Mouse (Mus musculus) neural tube, embryonic 12.5 days (tissue): ENCODE results near the gene Sltm. TPM values are rescaled to one million over a fixed set of nuclear protein-coding genes. Genes with fewer than 3 reads are reported as not detected.
A peak's percentile ranks its signal among the peaks of the same experiment; 100 is the strongest.

ENCODE experiments used
- ATAC-seq: fragments of 200-750 bp; cut with Nextera tagmentation; 2 replicates; pipeline ENCODE4 v1.8.0; 2017; ENCODE audit warnings: low read depth, mild to moderate bottlenecking, moderate TSS enrichment, moderate library complexity; ENCODE audit not compliant: low FRiP score
- H3K27ac ChIP-seq: fragments of 300-500 bp; sonication (generic); 2 replicates; pipeline ENCODE4 v1.5.1; 2016
- H3K27me3 ChIP-seq: fragments of 300-500 bp; sonication (generic); replicated peaks from 2 replicates; pipeline ENCODE4 v1.6.1; 2016; ENCODE audit warnings: mild to moderate bottlenecking
- H3K36me3 ChIP-seq: fragments of 300-500 bp; sonication (generic); 2 replicates; pipeline ENCODE4 v1.6.1; 2016; ENCODE audit warnings: mild to moderate bottlenecking
- H3K4me1 ChIP-seq: fragments of 300-500 bp; sonication (generic); 2 replicates; pipeline ENCODE4 v1.6.1; 2016
- H3K4me2 ChIP-seq: fragments of 300-500 bp; sonication (generic); replicated peaks from 2 replicates; pipeline ENCODE4 v1.6.1; 2016; ENCODE audit warnings: mild to moderate bottlenecking
- H3K4me3 ChIP-seq: fragments of 300-500 bp; sonication (generic); 2 replicates; pipeline ENCODE4 v1.5.1; 2016
- H3K9ac ChIP-seq: fragments of 300-500 bp; sonication (generic); 2 replicates; pipeline ENCODE4 v1.6.1; 2016; ENCODE audit warnings: mild to moderate bottlenecking
- H3K9me3 ChIP-seq: fragments of 300-500 bp; sonication (generic); 2 replicates; pipeline ENCODE4 v1.6.1; 2016; ENCODE audit warnings: mild to moderate bottlenecking
- WGBS: fragments of 180-500 bp; shearing (Covaris S2); methylation state at CpG from one replicate; pipeline ENCODE4 v1.1.7; 2016; 5-methylcytosine and 5-hydroxymethylcytosine counted together
- polyA plus RNA-seq: library from polyadenylated mRNA; unstranded; fragments of >200 nt; fragmentation: Nextera tagmentation; extraction: Ambion mirVana; gene quantifications from 2 replicates; pipeline ENCODE4 v1.2.1, GENCODE M21; 2016

Gene Sltm
- 73.8 and 83.1 TPM in 2 replicates for polyA plus RNA-seq

DNA sequence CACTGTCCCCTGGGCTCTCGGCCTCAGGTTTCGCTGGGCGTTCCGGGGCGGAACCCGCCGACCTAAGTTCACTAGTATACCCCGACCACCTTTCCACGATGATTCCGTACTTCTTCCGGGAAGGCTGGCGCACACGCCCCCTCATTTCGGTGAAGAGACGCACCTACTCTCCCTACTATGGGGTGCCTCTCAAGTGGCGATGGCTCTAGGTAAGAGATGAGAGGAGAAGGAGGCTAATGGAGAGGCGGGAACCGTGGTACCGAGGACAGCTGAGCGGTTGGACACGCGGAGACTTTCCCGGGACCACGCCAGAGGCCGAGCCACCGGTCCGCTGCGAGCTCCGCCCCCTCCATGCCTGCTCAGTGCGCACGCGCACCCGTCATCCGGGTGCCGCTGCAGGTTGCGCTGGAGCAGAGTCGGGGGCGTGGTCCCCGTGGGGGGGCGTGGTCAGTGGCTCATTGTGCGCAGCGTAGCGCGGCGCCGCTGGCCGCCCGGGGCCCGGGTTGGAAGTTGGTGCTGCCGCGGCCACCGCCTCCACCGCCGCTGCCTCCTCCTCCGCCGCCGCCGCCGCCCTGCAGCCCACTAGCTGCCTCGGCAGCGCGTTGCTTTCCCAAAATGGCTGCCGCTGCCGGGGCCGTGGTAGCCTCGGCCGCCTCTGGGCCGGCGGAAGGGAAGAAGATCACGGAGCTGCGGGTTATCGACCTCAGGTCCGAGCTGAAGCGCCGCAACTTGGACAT is at the start of gene Sltm:
Sltm (plus strand) TSS at position 450 of the 737 bp plus-strand sequence.
- H3K9me3 ChIP-seq = no peaks in the 10 kb centered on the region
- H3K4me1 ChIP-seq = peaks cover 20% of the 10 kb centered on the region
- peak within 1 kb of the TSS; percentile 98 for H3K27ac ChIP-seq
- H3K36me3 ChIP-seq = 0 out of 2 replicates have a peak, but pooled peaks cover 3% of the 10 kb centered on the region
- H3K4me2 ChIP-seq = peak within 1 kb of the TSS; percentile 69
- WGBS = under 1% methylated on average over 75 of the region's 75 CpGs
- peak; percentile 97 for ATAC-seq
- peak within 1 kb of the TSS; percentile 93 for H3K4me3 ChIP-seq
- peak within 1 kb of the TSS; percentile 97 for H3K9ac ChIP-seq
- H3K27me3 ChIP-seq = no peaks in the 10 kb centered on the region

GRCm38 (mm10) chr9:70493038-70493437 is 49.5 kb upstream of the Sltm start:
- Histone ChIP-seq H3K4me2 (no peak overlapping the region), H3K27ac (no peak overlapping the region), H3K4me3 (no peak overlapping the region), H3K9me3 (no peaks in the 10 kb centered on the region), H3K27me3 (no peaks in the 10 kb centered on the region), H3K9ac (no peak overlapping the region), H3K4me1 (no peaks in the 10 kb centered on the region), H3K36me3 (peaks cover 4% of the 10 kb centered on the region; the same call in 1 of the 2 replicates)
- ATAC-seq = no peak
- 91% methylated on average over 2 of the region's 2 CpGs for WGBS

GRCm38 (mm10) chr9:70496990-70497389 is 45.6 kb upstream of the Sltm start:
- H3K9ac ChIP-seq = no peak overlapping the region
- ATAC-seq = no peak
- H3K27me3 ChIP-seq = no peaks in the 10 kb centered on the region
- H3K4me1 ChIP-seq = peaks cover 4% of the 10 kb centered on the region; the same call in 1 of the 2 replicates
- no peak overlapping the region for H3K4me2 ChIP-seq
- no peaks in the 10 kb centered on the region for H3K9me3 ChIP-seq
- no peak overlapping the region for H3K27ac ChIP-seq
- H3K36me3 ChIP-seq = 0 out of 2 replicates have a peak, but pooled peaks cover 4% of the 10 kb centered on the region
- H3K4me3 ChIP-seq = no peak overlapping the region

DNA sequence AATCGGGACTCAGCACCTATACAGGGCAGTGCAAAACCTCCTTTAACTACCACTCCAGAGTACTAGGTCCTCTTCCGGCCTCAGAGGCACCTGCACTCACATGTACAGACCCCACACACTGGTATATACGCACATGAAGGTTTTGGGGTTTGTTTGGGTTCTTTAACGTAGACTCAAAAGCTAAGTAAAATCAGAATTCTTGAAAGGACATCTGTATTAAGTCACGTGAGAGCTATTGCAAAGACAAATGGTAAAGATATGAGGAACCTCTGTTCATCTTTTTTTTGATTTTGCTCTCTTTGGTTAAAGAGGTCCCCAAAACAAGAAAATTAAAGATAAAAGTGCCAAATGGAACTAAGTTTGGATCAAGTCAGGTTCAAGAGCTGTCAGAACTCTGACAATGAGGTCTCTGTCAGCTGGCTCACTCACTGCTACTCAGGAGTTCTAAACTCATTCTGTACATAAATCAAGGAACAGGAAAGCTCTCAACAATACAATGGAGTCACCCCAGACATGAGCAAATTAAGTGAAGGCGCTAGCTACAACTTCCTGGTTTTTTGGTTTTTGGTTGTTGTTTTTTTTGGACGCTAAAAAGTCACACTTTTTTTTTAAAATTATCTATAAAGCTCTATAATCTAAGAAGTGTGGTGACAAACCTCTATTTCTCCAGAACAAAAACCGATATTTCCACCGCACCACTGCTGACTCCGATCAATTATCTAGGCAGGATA is 40.1 kb upstream of the Sltm start:
- H3K36me3 ChIP-seq = no peaks in the 10 kb centered on the region
- H3K27me3 ChIP-seq = no peaks in the 10 kb centered on the region
- H3K27ac ChIP-seq = peak overlapping the region; percentile 99
- peaks cover 10% of the 10 kb centered on the region for H3K4me1 ChIP-seq
- no peaks in the 10 kb centered on the region for H3K9me3 ChIP-seq
- H3K4me3 ChIP-seq = peak overlapping the region; percentile 96
- H3K4me2 ChIP-seq = peak overlapping the region; percentile 62
- 38% methylated on average over 10 of the region's 10 CpGs for WGBS
- ATAC-seq = no peak
- H3K9ac ChIP-seq = peak overlapping the region; percentile 98

- WGBS = under 1% methylated on average over 62 of the region's 70 CpGs
- Histone ChIP-seq H3K4me3 (peak overlapping the region; percentile 96), H3K4me1 (peaks cover 10% of the 10 kb centered on the region), H3K27me3 (no peaks in the 10 kb centered on the region), H3K9ac (peak overlapping the region; percentile 98), H3K9me3 (no peaks in the 10 kb centered on the region), H3K4me2 (peak overlapping the region; percentile 62), H3K27ac (peak overlapping the region; percentile 99), H3K36me3 (no peaks in the 10 kb centered on the region)
- peak; percentile 94 for ATAC-seq
These were observed 39.4 kb upstream of the Sltm start for GRCm38 (mm10) chr9:70503015-70503603.

- WGBS = under 1% methylated on average over 43 of the region's 45 CpGs
- H3K9me3 ChIP-seq = no peaks in the 10 kb centered on the region
- H3K4me2 ChIP-seq = peak within 1 kb of the TSS; percentile 62
- H3K9ac ChIP-seq = peak within 1 kb of the TSS; percentile 98
- H3K27ac ChIP-seq = peak within 1 kb of the TSS; percentile 99
- peak within 1 kb of the TSS; percentile 96 for H3K4me3 ChIP-seq
- H3K4me1 ChIP-seq = peaks cover 10% of the 10 kb centered on the region
- no peaks in the 10 kb centered on the region for H3K27me3 ChIP-seq
- ATAC-seq = peak; percentile 96
- H3K36me3 ChIP-seq = no peaks in the 10 kb centered on the region
These were observed 38.9 kb upstream of the Sltm start, which contains the start of gene Rnf111 for GRCm38 (mm10) chr9:70503626-70504041. Gene Rnf111 (minus strand): TSS chr9:70503725.

DNA sequence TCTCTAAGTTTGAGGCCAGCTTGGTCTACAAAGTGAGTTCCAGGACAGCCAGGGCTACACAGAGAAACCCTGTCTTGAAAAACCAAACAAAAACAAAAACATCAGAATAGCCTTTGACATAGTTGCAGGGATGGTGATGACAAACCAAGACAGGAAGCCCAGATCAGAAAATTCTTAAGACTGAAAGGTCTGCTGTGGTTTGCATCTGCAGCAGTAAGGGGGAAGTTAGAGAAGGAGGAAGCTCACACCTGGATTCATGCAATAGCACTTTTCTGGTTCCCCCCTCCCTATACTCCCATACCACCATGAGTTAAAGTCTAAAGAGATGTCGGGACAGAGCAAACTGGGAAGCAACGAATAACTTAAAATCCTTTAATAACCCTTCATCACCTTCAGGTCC is 36.4 kb upstream of the Sltm start:
- no peak for ATAC-seq
- 80% methylated on average over 2 of the region's 2 CpGs for WGBS
- H3K27me3 ChIP-seq = no peaks in the 10 kb centered on the region

DNA sequence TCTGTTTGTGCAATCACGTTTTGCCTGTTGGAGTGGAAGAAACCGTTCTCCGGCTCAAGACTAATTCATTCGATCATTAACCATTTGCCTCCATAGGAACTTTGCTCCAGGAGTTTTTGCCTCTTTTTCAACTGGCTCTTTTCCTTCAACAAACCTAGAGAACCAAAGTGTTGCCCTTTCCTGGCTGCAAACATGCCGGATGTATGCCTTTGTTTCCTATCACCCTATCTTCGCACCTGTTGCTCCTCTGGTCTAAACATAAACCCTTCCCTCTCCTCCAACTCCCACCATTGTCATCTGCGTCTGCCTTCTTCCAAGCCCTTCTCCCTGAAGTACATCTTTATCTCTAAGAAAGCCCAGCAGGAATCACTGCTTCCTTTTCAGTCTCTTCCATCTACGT is 35.8 kb upstream of the Sltm start:
- WGBS = 85% methylated on average over 8 of the region's 8 CpGs
- no peaks in the 10 kb centered on the region for H3K27me3 ChIP-seq
- ATAC-seq = no peak
- H3K4me3 ChIP-seq = no peak overlapping the region
- no peaks in the 10 kb centered on the region for H3K9me3 ChIP-seq
- H3K9ac ChIP-seq = no peak overlapping the region
- peaks cover 6% of the 10 kb centered on the region for H3K4me1 ChIP-seq
- H3K27ac ChIP-seq = no peak overlapping the region
- H3K36me3 ChIP-seq = no peaks in the 10 kb centered on the region
- no peak overlapping the region for H3K4me2 ChIP-seq

More for the DNA sequence above, 36.4 kb upstream of the Sltm start:
- Histone ChIP-seq H3K9ac (no peak overlapping the region), H3K4me3 (no peak overlapping the region), H3K36me3 (no peaks in the 10 kb centered on the region), H3K27ac (no peak overlapping the region), H3K9me3 (no peaks in the 10 kb centered on the region), H3K4me2 (no peak overlapping the region), H3K4me1 (peaks cover 10% of the 10 kb centered on the region)

DNA sequence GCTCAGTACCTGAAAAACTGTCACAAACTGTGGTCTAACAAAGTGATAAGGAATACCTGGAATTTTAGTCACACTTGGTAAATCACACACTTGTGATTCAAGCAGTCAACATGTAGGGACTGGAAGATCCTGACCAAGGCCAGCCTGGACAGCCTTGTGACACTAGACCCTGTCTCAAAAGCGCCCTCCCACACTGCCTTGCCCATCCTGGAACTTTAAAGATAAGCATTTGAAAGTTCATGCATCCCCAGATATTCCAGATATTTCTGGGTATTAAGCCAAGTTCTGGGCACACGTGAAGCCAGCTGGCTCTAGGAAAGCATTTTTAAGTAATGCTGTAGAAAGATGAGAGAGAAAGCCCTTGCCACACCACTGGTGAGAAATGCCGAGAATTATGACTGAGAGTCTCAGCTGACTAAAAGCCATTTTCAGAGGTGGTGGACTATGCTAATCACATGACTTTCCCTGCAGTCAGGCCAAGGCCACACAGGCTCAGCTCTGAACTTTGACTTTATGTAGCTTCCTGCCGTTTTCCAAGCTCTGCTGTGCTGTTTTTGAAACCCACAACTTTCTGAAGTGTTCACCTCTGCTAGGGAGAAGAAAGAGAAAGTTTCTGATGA is 32.5 kb upstream of the Sltm start:
- H3K27ac ChIP-seq = no peak overlapping the region
- no peaks in the 10 kb centered on the region for H3K4me1 ChIP-seq
- no peak overlapping the region for H3K4me2 ChIP-seq
- no peak overlapping the region for H3K4me3 ChIP-seq
- H3K27me3 ChIP-seq = no peaks in the 10 kb centered on the region
- H3K36me3 ChIP-seq = no peaks in the 10 kb centered on the region
- H3K9me3 ChIP-seq = no peaks in the 10 kb centered on the region
- whole genome bisulfite sequencing = 78% methylated on average over 4 of the region's 4 CpGs
- H3K9ac ChIP-seq = no peak overlapping the region
- no peak for ATAC-seq

GRCm38 (mm10) chr9:70510998-70511583 is 31.5 kb upstream of the Sltm start:
- Histone ChIP-seq H3K27ac (no peak overlapping the region), H3K9ac (no peak overlapping the region), H3K4me2 (no peak overlapping the region), H3K4me1 (no peaks in the 10 kb centered on the region), H3K36me3 (no peaks in the 10 kb centered on the region), H3K4me3 (no peak overlapping the region), H3K27me3 (no peaks in the 10 kb centered on the region), H3K9me3 (no peaks in the 10 kb centered on the region)
- ATAC-seq = no peak
- 72% methylated on average over 10 of the region's 10 CpGs for WGBS

GRCm38 (mm10) chr9:70511681-70512080 is 30.9 kb upstream of the Sltm start:
- Histone ChIP-seq H3K4me1 (no peaks in the 10 kb centered on the region), H3K4me3 (no peak overlapping the region), H3K27ac (no peak overlapping the region), H3K4me2 (no peak overlapping the region), H3K36me3 (no peaks in the 10 kb centered on the region), H3K27me3 (no peaks in the 10 kb centered on the region), H3K9me3 (no peaks in the 10 kb centered on the region), H3K9ac (no peak overlapping the region)
- whole genome bisulfite sequencing = 84% methylated on average over 7 of the region's 7 CpGs
- ATAC-seq = no peak
